Mouse (Mus musculus): ENCODE measurements around the gene Gm7247.

DNA sequence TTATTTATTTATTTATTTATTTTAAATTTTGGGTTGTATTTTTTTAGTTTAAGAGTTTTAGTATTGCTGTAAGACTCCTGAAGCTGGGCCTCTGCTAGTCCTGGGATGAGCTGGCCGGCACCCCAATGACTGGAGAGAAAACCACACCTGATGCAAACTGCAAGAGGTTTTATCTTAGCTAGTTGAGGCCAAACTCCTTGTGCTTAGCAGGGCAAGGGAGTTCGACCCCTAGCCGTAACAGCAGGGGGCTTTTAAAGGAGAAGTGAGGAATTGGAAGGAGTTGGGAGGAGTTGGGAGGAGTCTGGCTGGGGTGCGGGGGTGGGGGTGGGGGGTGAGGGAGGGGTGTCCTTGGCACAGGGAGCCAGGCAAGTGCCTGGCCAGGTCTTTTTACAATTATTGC is 77.4 kb downstream of the Gm7247 start:
- TF ChIP-seq POLR2A (IDR thresholded peaks at IDR 0.05; ENCODE audit: low read depth, low read length): no peak
- TF ChIP-seq CTCF (conservative IDR thresholded peaks at IDR 0.05; ENCODE audit: insufficient read depth, insufficient read length, low read depth, low read length): no peak
